Mouse (Mus musculus) hindbrain, embryonic 16.5 days (tissue): Measurements from ENCODE around the gene Hint1. TPM values are rescaled to one million over a fixed set of nuclear protein-coding genes. Genes with fewer than 3 reads are reported as not detected.

Experiments
- ATAC-seq: fragments of 200-750 bp; cut with Nextera tagmentation; 2 replicates; pipeline ENCODE4 v1.8.0; 2017; ENCODE audit warnings: moderate TSS enrichment, moderate library complexity
- H3K27ac ChIP-seq: fragments of 300-500 bp; sonication (generic); 2 replicates; pipeline ENCODE4 v1.5.1; 2014; ENCODE audit warnings: low read depth, mild to moderate bottlenecking, control low read depth, low read length, moderate library complexity
- H3K27me3 ChIP-seq: fragments of 300-500 bp; sonication (generic); replicated peaks from 2 replicates; pipeline ENCODE4 v1.6.1; 2014; ENCODE audit warnings: low read length; ENCODE audit not compliant: control insufficient read depth, insufficient read depth
- H3K36me3 ChIP-seq: fragments of 300-500 bp; sonication (generic); 2 replicates; pipeline ENCODE4 v1.6.1; 2014; ENCODE audit warnings: mild to moderate bottlenecking, low read length, moderate library complexity, mixed read lengths; ENCODE audit not compliant: control insufficient read depth, insufficient read depth
- H3K4me1 ChIP-seq: fragments of 300-500 bp; sonication (generic); 2 replicates; pipeline ENCODE4 v1.6.1; 2014; ENCODE audit warnings: low read depth, low read length; ENCODE audit not compliant: control insufficient read depth, insufficient read depth
- H3K4me2 ChIP-seq: fragments of 300-500 bp; sonication (generic); 2 replicates; pipeline ENCODE4 v1.6.1; 2014; ENCODE audit warnings: mild to moderate bottlenecking, low read length, control low read depth, moderate library complexity
- H3K4me3 ChIP-seq: fragments of 300-500 bp; sonication (generic); 2 replicates; pipeline ENCODE4 v1.5.1; 2014; ENCODE audit warnings: mild to moderate bottlenecking, low read length, control low read depth, moderate library complexity
- H3K9ac ChIP-seq: fragments of 300-500 bp; sonication (generic); 2 replicates; pipeline ENCODE4 v1.6.1; 2014; ENCODE audit warnings: low read depth, mild to moderate bottlenecking, control low read depth, low read length, moderate library complexity
- H3K9me3 ChIP-seq: fragments of 300-500 bp; sonication (generic); 2 replicates; pipeline ENCODE4 v1.6.1; 2014; ENCODE audit warnings: mild to moderate bottlenecking, low read length, moderate library complexity; ENCODE audit not compliant: control insufficient read depth
- WGBS: fragments of 180-500 bp; shearing (Covaris S2); extraction: QIAGEN DNeasy Blood & Tissue Kit; methylation state at CpG from one replicate; pipeline ENCODE4 v1.1.7; 2014; 5-methylcytosine and 5-hydroxymethylcytosine counted together
- polyA plus RNA-seq: library from polyadenylated mRNA; unstranded; fragments of >200 nt; fragmentation: Nextera tagmentation; extraction: Ambion mirVana; gene quantifications from 2 replicates; pipeline ENCODE4 v1.2.1, GENCODE M21; 2015

The Hint1 gene
- polyA plus RNA-seq, 1 experiment from 2014 or later = 827 TPM

DNA sequence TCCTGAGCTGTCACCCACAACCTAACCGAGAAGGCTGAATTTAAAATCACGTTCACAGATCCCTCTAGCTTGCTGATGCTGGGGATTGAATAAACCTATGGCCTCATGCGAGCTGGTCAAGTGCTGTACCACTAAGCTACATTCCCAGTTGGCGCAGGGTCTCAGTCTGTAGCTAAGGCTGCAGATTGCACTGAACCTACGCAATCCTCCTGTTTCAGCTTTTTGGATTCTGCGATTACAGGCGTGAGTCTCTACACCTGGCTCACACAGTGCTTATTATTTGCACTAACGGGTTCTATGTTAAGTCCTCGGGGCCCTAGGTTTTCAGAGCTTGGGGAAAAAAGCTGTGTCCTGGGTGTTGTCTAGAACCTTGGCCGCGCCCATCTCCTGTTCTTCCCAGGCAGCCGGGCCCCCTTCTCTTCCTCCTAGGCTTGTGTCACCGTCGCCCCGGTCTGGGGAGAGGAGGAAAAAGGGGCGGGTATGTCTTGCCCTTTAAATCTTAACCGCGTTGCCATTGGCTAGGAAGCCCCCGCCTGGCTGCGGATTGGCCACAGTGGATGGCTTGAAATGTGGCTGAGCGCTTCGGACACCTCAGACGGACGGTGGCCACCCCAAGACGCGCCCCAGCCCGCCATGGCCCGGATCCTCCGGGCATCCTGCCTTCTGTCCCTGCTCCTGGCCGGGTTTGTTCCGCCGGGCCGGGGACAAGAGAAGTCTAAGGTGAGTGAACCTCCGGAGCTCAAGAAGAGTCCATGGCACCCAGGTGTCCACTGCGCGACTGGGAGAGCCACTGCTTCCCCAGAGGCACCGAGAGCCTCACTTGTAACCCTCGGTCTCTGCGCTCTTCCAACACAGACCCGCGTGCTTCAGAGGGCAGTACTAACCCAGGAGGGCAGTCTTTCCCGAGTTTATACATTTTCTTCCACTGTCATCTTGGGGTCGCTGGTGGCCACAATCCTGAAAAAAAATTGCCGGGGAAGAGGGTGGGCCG, 36.4 kb downstream of the Hint1 start, which contains the start of gene Gpx3:
Gene Gpx3, plus strand, starts transcription at position 121 of the 991 bp plus-strand sequence.
- Histone ChIP-seq H3K4me1 (no peaks in the 10 kb centered on the region; the same call in 1 of the 2 replicates), H3K36me3 (no peaks in the 10 kb centered on the region), H3K4me3 (peak within 1 kb of the TSS; percentile 51), H3K9me3 (no peaks in the 10 kb centered on the region), H3K9ac (peak within 1 kb of the TSS; percentile 65), H3K4me2 (peak within 1 kb of the TSS; percentile 82), H3K27ac (no peak within 1 kb of the TSS), H3K27me3 (no peaks in the 10 kb centered on the region)
- 15% methylated on average over 40 of the region's 45 CpGs for WGBS
- ATAC-seq = peak; percentile 97

DNA sequence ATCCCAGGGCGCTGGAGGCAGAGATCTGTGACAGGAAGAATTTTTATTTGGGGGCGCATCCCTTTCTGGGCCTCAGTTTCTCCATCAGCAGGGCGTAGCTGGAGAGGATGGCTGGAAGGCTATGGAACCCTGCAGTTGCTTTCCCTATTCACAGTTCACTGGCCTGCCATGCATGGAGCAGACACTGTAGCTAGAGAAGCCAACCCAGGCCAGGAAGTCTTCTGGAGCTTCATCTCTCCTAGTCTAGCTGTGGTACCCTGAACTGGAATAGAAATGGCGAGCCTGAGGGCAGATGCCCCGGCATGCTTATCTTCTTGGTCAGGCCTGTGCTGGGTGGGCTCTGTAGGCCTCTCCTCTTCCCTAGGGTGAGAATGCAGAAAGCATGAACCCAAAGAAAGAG, 37.2 kb downstream of the Hint1 start:
- Histone ChIP-seq H3K36me3 (no peaks in the 10 kb centered on the region), H3K9me3 (no peaks in the 10 kb centered on the region), H3K27me3 (no peaks in the 10 kb centered on the region), H3K9ac (peak overlapping the region; percentile 65), H3K4me2 (peak overlapping the region; percentile 82), H3K27ac (no peak overlapping the region), H3K4me3 (peak overlapping the region; percentile 51), H3K4me1 (no peaks in the 10 kb centered on the region; the same call in 1 of the 2 replicates)
- WGBS = 74% methylated on average over 5 of the region's 5 CpGs
- ATAC-seq = no peak

DNA sequence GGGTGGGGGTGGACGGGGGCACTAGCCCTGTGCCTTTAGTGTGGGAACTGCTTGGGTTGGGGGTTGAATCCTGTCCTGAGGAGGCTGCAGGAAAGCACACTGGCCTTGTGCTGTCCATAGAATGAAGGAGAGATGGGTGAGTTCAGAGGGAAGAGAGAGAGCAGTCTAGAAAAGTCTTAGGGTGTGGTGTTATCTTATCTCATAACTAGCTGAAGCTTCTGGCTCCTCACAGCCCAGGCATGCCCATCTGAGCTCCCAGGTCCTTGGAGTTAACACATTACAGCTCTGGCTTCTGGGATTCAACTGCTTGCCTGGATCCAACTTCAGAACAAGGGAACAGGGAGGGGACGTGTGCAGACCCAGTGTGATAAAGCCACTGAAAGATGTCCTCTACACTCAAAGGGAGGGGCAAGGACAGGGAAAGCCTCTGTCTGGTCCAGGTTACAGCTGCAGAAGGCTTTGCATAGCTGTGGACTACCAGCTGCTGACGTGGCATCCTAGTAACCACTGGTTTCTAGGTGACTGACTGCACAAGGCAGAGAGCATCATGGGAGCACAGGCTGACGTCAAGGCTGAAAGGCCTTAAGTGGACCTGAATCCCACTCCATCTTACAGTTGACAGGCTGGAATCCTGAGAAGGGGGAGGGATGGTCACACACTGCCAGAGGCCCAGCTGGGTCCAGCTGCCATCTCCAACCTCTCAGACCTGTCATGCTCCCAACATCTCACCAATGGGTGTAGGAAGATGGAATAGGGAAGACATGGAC, 37.9 kb downstream of the Hint1 start:
- Histone ChIP-seq H3K36me3 (no peaks in the 10 kb centered on the region; the same call in 1 of the 2 replicates), H3K9ac (no peak overlapping the region), H3K4me3 (no peak overlapping the region), H3K4me1 (no peaks in the 10 kb centered on the region; the same call in 1 of the 2 replicates), H3K4me2 (no peak overlapping the region), H3K27me3 (no peaks in the 10 kb centered on the region), H3K9me3 (no peaks in the 10 kb centered on the region), H3K27ac (no peak overlapping the region)
- WGBS = 39% methylated on average over 4 of the region's 4 CpGs
- ATAC-seq = no peak

DNA sequence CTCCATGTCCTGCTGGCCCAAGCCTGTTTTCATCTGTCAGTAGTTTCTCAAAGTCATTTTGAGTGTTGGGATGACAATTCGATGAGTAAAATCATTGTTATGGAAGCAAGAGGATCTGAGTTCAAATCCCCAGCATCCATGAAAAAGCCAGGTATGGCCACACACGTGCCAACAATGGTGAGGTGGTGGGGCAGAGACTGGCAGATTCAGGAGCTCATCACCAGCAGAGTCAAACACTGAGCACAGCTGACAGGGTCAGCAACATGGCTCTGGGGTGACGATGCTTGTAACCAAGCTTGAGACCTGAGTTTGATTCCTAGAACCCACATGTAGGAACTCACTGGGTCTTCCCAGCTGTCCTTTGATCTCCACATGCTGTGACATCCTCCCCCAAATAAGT, 38.9 kb downstream of the Hint1 start:
- H3K4me3 ChIP-seq = no peak overlapping the region
- ATAC-seq = no peak
- H3K9me3 ChIP-seq = no peaks in the 10 kb centered on the region
- H3K27me3 ChIP-seq = no peaks in the 10 kb centered on the region
- H3K36me3 ChIP-seq = no peaks in the 10 kb centered on the region; the same call in 1 of the 2 replicates
- 77% methylated on average over 3 of the region's 3 CpGs for WGBS
- H3K9ac ChIP-seq = no peak overlapping the region
- no peak overlapping the region for H3K27ac ChIP-seq
- H3K4me2 ChIP-seq = no peak overlapping the region
- H3K4me1 ChIP-seq = no peaks in the 10 kb centered on the region; the same call in 1 of the 2 replicates

DNA sequence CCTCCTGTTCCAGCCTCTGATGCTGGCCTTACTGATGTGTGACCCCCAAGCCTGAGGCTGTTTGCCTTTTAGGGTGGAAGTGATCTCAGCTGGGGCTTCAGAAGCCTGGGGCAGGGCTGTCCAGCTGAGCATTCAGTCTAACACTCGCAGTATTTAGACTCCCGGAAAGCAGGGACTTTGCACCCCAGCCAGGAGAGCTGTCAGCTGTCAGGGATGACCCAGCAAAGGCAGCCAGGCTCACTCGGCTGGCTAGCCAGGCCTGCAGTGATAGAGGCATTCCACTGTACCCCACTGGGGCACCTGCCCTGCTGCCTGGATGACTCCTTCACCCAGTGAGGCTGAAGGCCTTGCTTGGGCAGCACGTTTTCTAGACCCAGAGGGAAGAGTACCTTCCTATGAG, 39.7 kb downstream of the Hint1 start:
- H3K4me1 ChIP-seq = no peaks in the 10 kb centered on the region; the same call in 1 of the 2 replicates
- H3K4me2 ChIP-seq = no peak overlapping the region
- H3K36me3 ChIP-seq = peaks cover 5% of the 10 kb centered on the region; the same call in 1 of the 2 replicates
- ATAC-seq = no peak
- WGBS = 74% methylated on average over 4 of the region's 4 CpGs
- no peaks in the 10 kb centered on the region for H3K9me3 ChIP-seq
- no peaks in the 10 kb centered on the region for H3K27me3 ChIP-seq
- H3K4me3 ChIP-seq = no peak overlapping the region
- H3K27ac ChIP-seq = no peak overlapping the region
- H3K9ac ChIP-seq = no peak overlapping the region

DNA sequence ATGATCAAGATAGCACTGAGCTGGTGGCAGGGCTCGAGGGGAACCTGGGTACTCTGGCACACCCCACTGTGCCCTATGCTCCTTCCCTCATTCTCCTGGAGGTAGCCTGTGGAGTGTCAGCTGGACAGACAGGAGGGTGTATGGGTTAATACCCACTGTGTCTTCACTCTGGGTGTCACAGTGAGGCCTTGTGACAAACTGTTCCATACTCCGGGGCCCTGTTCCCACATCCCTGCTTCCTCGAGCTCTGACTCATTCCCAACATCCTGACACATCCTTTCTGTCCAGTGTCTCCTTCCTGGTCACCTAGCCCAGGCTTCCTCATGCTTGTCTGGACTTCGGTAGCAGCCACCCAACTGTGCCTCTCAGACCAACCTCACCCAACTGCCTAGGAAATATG, 40.3 kb downstream of the Hint1 start:
- H3K4me3 ChIP-seq = no peak overlapping the region
- WGBS = 89% methylated on average over 4 of the region's 4 CpGs
- no peak overlapping the region for H3K4me2 ChIP-seq

DNA sequence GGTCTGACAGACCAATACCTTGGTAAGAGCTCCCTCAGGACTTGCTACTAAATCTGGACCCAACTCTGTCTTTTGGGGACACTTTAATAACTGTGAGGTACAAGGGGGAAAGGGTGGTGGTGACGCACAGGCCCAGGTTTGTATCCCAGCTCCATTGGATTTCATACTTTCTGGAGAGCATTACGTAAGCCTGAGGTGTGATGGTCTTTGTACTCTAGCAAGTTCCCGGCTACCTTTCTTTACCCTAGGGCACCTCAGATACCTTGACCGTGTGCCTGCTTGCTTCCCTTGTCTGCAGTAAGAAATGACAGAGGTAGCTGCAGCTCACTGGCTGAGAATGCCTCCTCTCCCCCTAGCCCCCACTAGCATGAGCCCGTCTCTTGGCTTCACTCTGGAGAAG, 41.1 kb downstream of the Hint1 start:
- H3K9ac ChIP-seq = no peak overlapping the region
- 92% methylated on average over 5 of the region's 5 CpGs for WGBS

More for the DNA sequence above, 40.3 kb downstream of the Hint1 start:
- Histone ChIP-seq H3K9me3 (no peaks in the 10 kb centered on the region), H3K36me3 (peaks cover 6% of the 10 kb centered on the region), H3K27me3 (no peaks in the 10 kb centered on the region), H3K9ac (no peak overlapping the region), H3K27ac (no peak overlapping the region), H3K4me1 (no peaks in the 10 kb centered on the region; the same call in 1 of the 2 replicates)
- ATAC-seq = no peak

DNA sequence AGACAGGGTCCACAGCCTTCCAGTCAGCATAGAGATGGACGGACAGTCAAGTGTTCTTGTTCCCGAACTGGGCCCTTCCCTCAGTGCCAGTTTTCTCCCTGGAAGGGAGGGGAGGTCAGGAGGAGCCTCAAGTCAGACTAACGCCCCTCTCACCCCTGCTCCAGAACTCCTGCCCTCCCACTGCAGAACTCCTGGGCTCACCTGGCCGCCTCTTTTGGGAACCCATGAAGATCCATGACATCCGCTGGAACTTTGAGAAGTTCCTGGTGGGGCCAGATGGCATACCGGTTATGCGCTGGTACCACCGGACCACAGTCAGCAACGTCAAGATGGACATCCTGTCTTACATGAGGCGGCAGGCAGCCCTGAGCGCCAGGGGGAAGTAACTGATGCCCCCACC, 43.1 kb downstream of the Hint1 start:
- H3K27ac ChIP-seq = no peak overlapping the region
- H3K36me3 ChIP-seq = peaks cover 6% of the 10 kb centered on the region
- WGBS = 97% methylated on average over 11 of the region's 11 CpGs
- H3K4me1 ChIP-seq = no peaks in the 10 kb centered on the region
- H3K9me3 ChIP-seq = no peaks in the 10 kb centered on the region
- no peak overlapping the region for H3K4me2 ChIP-seq
- H3K9ac ChIP-seq = no peak overlapping the region
- no peaks in the 10 kb centered on the region for H3K27me3 ChIP-seq
- ATAC-seq = no peak
- H3K4me3 ChIP-seq = no peak overlapping the region

More for the DNA sequence above, 41.1 kb downstream of the Hint1 start:
- Histone ChIP-seq H3K4me2 (no peak overlapping the region), H3K27me3 (no peaks in the 10 kb centered on the region), H3K9me3 (no peaks in the 10 kb centered on the region), H3K4me1 (no peaks in the 10 kb centered on the region; the same call in 1 of the 2 replicates), H3K36me3 (peaks cover 6% of the 10 kb centered on the region), H3K4me3 (no peak overlapping the region), H3K27ac (no peak overlapping the region)
- ATAC-seq = no peak
